Mouse (Mus musculus) embryonic facial prominence, embryonic 13.5 days (tissue): Measurements from ENCODE around the gene Arf6. TPM values are rescaled to one million over a fixed set of nuclear protein-coding genes. Genes with fewer than 3 reads are reported as not detected.
"Not testable (repeated sequence)": the region's sequence is repeated elsewhere in the genome, so short reads cannot be mapped to it uniquely, and the experiment has no call there.

Source experiments
- ATAC-seq: fragments of 200-750 bp; cut with Nextera tagmentation; 2 replicates; pipeline ENCODE4 v1.8.0; 2017; ENCODE audit warnings: low read depth; ENCODE audit not compliant: insufficient number of reproducible peaks, insufficient read depth, low FRiP score, low TSS enrichment
- H3K27ac ChIP-seq: fragments of 300-500 bp; sonication (generic); 2 replicates; pipeline ENCODE4 v1.5.1; 2015; ENCODE audit warnings: moderate library complexity, mild to moderate bottlenecking, inconsistent platforms
- H3K27me3 ChIP-seq: fragments of 300-500 bp; sonication (generic); 2 replicates; pipeline ENCODE4 v1.6.1; 2015; ENCODE audit warnings: mild to moderate bottlenecking, inconsistent platforms
- H3K36me3 ChIP-seq: fragments of 300-500 bp; sonication (generic); 2 replicates; pipeline ENCODE4 v1.6.1; 2015; ENCODE audit warnings: mild to moderate bottlenecking, inconsistent platforms
- H3K4me1 ChIP-seq: fragments of 300-500 bp; sonication (generic); 2 replicates; pipeline ENCODE4 v1.6.1; 2015; ENCODE audit warnings: inconsistent platforms
- H3K4me2 ChIP-seq: fragments of 300-500 bp; sonication (generic); 2 replicates; pipeline ENCODE4 v1.6.1; 2015; ENCODE audit warnings: moderate library complexity, mild to moderate bottlenecking, inconsistent platforms
- H3K4me3 ChIP-seq: fragments of 300-500 bp; sonication (generic); 2 replicates; pipeline ENCODE4 v1.5.1; 2015; ENCODE audit warnings: mild to moderate bottlenecking, inconsistent platforms
- H3K9ac ChIP-seq: fragments of 300-500 bp; sonication (generic); 2 replicates; pipeline ENCODE4 v1.6.1; 2015; ENCODE audit warnings: mild to moderate bottlenecking, inconsistent platforms
- H3K9me3 ChIP-seq: fragments of 300-500 bp; sonication (generic); 2 replicates; pipeline ENCODE4 v1.6.1; 2016; ENCODE audit warnings: inconsistent platforms
- WGBS: fragments of 180-500 bp; shearing (Covaris S2); methylation state at CpG from one replicate; pipeline ENCODE4 v1.1.7; 2015; ENCODE audit warnings: mixed read lengths; 5-methylcytosine and 5-hydroxymethylcytosine counted together
- polyA plus RNA-seq: library from polyadenylated mRNA; unstranded; fragments of >200 nt; fragmentation: Nextera tagmentation; extraction: Ambion mirVana; gene quantifications from 2 replicates; pipeline ENCODE4 v1.2.1, GENCODE M21; 2015

The Arf6 gene
- polyA plus RNA-seq, 1 experiment from 2014 or later, result 56.7 TPM

- H3K9ac ChIP-seq, result no peak overlapping the region
- H3K27me3 ChIP-seq, result no peaks in the 10 kb centered on the region
- H3K4me1 ChIP-seq, result peaks cover 19% of the 10 kb centered on the region
- H3K4me2 ChIP-seq, result no peak overlapping the region
- WGBS, result 80% methylated on average over 1 of the region's 1 CpGs
- no peaks in the 10 kb centered on the region for H3K9me3 ChIP-seq
- ATAC-seq, result no peak
- H3K36me3 ChIP-seq, result peaks cover 3% of the 10 kb centered on the region; the same call in 1 of the 2 replicates
- H3K27ac ChIP-seq, result no peak overlapping the region
- H3K4me3 ChIP-seq, result no peak overlapping the region
These were observed 5.2 kb downstream of the Arf6 start for GRCm38 (mm10) chr12:69377188-69377587.

DNA sequence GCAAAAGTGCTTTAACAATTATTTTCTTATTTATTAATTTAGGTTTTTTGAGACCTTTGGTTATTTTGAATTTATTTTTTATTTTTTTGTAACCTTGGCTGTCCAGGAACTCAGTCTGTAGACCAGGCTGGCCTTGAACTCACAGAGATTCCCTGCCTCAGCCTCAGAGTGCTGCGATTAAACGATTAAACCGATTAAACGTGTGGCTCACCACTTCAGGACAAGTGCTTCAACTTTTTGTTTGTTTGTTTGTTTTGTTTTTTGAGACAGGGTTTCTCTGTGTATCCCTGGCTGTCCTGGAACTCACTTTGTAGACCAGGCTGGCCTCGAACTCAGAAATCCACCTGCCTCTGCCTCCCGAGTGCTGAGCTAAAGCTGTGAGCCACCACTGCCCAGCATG, 5.7 kb downstream of the Arf6 start:
- H3K27ac ChIP-seq, H3K27me3 ChIP-seq, H3K36me3 ChIP-seq, ATAC-seq, H3K9ac ChIP-seq, H3K9me3 ChIP-seq, H3K4me2 ChIP-seq, H3K4me3 ChIP-seq: not testable (repeated sequence)
- peaks cover 19% of the 10 kb centered on the region for H3K4me1 ChIP-seq
- 95% methylated on average over 6 of the region's 6 CpGs for WGBS

DNA sequence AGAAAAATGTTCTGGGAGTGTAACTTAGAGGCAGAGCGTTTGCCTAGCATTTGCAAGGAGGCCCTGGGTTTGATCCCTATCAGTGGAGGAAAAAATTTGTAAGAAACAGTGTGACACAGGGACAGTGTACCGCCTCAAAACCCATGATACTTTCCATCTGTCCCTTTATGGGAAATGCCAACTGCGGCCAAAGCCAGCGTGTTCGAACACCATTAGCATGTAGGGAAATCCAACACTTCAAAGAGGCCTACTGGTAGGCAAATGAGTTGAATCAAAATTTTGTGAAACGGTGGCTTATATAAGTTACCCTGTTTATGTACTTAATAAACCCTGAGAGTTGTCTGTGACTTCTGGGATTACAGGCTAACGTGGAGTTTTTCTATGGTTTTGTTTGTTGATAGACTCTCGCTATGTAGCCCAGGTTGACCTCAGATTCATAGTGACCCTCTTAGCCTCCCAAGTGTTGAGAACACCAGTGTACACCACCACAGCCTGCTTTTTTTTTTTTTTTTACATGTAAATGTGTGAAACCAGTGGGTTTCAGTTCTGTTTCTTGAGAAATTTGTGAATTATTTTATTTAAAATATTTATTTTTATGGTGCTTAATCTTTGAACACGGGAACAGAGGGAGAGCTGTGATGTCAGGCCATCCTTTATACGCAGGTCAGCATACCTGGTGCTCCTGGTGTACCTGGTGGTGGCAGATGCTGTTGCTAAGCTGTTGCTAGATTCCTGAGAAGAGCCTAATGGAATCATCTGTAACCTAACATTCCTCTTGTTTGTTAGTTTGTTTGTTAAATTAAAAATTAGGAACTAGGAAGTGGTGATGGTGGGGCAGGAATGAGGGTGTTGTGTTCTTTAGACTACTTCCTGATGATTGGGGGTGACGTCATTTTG, 6.9 kb downstream of the Arf6 start:
- Histone ChIP-seq H3K9ac (no peak overlapping the region), H3K4me3 (no peak overlapping the region), H3K4me1 (peaks cover 12% of the 10 kb centered on the region), H3K27ac (no peak overlapping the region), H3K36me3 (peaks cover 3% of the 10 kb centered on the region; the same call in 1 of the 2 replicates), H3K4me2 (no peak overlapping the region), H3K27me3 (no peaks in the 10 kb centered on the region), H3K9me3 (no peaks in the 10 kb centered on the region)
- 86% methylated on average over 11 of the region's 11 CpGs for WGBS
- no peak for ATAC-seq

DNA sequence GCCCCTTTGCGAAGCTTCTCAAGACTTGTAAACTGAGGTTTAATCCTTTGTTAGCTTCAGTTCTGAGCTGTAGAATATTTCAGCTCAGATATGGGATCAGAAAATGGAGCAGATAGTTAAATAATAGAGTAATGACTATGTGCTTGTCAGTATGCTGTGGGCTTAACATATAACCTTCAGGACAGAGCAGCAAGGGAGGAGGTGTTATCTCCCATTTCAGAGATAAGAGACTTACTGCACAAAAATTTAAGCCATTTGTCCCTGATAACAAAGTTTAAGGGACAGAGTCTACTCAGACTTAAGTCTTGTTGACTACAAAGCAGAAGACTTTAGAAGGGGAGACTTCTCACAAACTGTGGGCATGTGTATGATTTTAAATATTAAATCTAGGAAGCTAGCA, 10.9 kb downstream of the Arf6 start:
- H3K4me2 ChIP-seq, result no peak overlapping the region
- H3K9me3 ChIP-seq, result no peaks in the 10 kb centered on the region
- 90% methylated on average over 1 of the region's 1 CpGs for WGBS
- H3K27me3 ChIP-seq, result no peaks in the 10 kb centered on the region
- ATAC-seq, result no peak
- H3K4me1 ChIP-seq, result no peaks in the 10 kb centered on the region
- H3K36me3 ChIP-seq, result peaks cover 3% of the 10 kb centered on the region; the same call in 1 of the 2 replicates
- no peak overlapping the region for H3K4me3 ChIP-seq
- no peak overlapping the region for H3K9ac ChIP-seq
- no peak overlapping the region for H3K27ac ChIP-seq

DNA sequence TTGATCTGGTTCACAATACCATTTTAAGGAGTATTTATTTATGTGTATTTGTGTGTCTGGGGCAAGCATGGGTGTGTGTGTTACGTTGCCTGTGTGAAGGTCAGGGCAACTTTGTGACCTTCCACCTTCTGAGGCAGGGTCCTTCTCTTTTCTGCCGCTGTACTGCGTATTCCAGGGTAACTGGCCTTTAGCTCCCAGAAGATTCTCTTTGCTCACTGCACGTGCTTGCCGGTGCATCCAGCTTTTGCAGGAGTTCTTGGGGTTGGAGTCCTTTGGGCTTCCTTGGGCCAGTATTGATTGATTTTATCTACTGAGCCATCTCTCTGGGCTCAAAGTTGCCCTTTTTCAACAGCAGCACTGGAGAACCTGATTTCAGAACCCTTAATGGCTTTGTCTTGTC, 12.7 kb downstream of the Arf6 start:
- Histone ChIP-seq H3K4me1 (no peaks in the 10 kb centered on the region), H3K27me3 (no peaks in the 10 kb centered on the region), H3K9ac (no peak overlapping the region), H3K27ac (no peak overlapping the region), H3K36me3 (no peaks in the 10 kb centered on the region; the same call in 1 of the 2 replicates), H3K4me2 (no peak overlapping the region), H3K9me3 (no peaks in the 10 kb centered on the region), H3K4me3 (no peak overlapping the region)
- 84% methylated on average over 5 of the region's 5 CpGs for WGBS
- no peak for ATAC-seq

- Histone ChIP-seq H3K4me2 (no peak overlapping the region), H3K4me3 (no peak overlapping the region), H3K9me3 (no peaks in the 10 kb centered on the region), H3K27ac (no peak overlapping the region), H3K4me1 (no peaks in the 10 kb centered on the region), H3K36me3 (no peaks in the 10 kb centered on the region), H3K9ac (no peak overlapping the region), H3K27me3 (no peaks in the 10 kb centered on the region)
- ATAC-seq, result no peak
- 76% methylated on average over 6 of the region's 6 CpGs for WGBS
These were observed 13.8 kb downstream of the Arf6 start for GRCm38 (mm10) chr12:69385542-69386280.

DNA sequence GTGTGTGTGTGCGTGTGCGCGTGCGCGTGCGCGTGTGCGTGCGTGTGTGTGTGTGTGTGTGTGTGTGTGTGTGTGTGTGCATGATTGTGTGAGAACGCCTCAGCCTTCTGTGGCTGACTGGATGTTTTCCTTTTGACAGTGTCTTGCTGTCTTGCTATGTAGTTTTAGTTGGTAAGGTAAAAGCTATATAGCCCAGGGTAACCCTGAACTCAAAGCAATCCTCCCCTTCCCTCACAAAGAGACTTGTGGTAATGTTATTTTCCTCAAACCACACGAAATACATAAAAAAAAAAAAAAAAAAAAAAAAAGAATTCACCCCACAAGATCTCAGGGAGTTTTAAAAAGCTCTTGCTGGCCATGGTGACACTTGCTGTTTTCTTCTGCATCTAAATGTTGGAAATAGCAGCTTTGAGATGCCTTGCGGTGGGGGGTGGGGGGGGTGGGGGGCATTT, 14.4 kb downstream of the Arf6 start:
- not testable (repeated sequence) for H3K27me3 ChIP-seq
- 77% methylated on average over 10 of the region's 12 CpGs for WGBS

DNA sequence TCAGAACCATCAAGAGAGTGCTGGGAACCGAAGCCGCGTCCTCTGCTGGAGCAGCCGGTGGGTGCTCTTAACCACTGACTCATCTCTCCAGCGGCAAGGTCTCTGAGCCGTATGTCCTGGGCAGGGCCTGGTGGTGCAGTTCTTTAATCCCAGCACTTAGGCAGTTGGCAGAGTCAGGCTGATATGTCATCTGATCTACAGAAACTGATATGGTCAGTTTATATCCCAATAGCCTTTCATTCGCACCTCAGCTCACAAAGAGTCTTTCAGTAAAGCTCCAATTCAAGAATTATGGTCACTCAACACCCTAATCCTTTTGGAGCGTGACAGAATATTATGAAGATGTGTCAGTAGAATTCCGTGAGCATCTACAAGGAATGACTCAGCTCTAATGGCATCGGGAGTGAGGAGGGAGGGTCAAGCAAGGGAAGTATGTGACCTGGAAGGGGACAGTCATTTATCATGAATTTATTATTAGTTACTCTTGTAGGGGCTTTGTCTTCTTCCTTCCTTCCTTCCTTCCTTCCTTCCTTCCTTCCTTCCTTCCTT, 16.4 kb downstream of the Arf6 start:
- no peak overlapping the region for H3K4me2 ChIP-seq
- H3K27ac ChIP-seq, result no peak overlapping the region
- H3K9ac ChIP-seq, result no peak overlapping the region
- no peaks in the 10 kb centered on the region for H3K36me3 ChIP-seq
- no peaks in the 10 kb centered on the region for H3K9me3 ChIP-seq
- H3K4me1 ChIP-seq, result no peaks in the 10 kb centered on the region
- no peak overlapping the region for H3K4me3 ChIP-seq
- H3K27me3 ChIP-seq, result no peaks in the 10 kb centered on the region
- ATAC-seq, result no peak
- WGBS, result 93% methylated on average over 10 of the region's 10 CpGs

More for the DNA sequence above, 14.4 kb downstream of the Arf6 start:
- not testable (repeated sequence) for ATAC-seq, H3K4me3 ChIP-seq, H3K4me1 ChIP-seq, H3K4me2 ChIP-seq, H3K9ac ChIP-seq, H3K9me3 ChIP-seq, H3K36me3 ChIP-seq, H3K27ac ChIP-seq

DNA sequence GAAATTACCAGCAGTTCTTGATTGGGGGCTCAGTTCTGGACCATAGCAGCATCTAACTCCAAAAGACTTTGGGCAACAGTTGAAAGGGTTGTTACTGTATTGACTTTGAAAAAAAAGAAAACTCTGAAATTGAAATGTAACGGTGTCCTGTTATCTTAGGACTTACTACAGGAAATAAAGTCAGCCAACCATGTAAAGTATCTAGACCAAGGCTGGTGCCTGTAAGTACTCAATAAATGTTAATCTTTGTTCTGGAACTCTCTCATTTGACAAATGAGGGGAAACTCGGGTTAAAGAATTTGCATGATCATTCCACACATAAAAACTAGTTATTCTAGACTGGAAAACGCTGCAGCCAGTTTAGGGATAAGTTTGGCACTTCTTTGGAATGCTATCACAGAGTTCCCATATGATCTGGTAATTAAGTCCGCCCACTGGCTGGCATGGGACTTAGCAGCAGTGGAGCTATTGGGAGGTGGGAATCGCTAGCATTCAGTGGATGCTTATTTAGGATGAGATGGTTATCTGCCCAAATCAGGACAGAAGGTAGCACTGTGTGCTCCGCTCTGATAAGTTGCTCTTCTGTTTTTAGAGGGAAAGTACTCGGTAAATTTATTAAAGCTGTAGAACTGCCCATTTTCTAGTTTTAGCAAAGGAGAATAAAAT, 17.5 kb downstream of the Arf6 start:
- Histone ChIP-seq H3K4me2 (no peak overlapping the region), H3K9ac (no peak overlapping the region), H3K4me3 (no peak overlapping the region), H3K27ac (no peak overlapping the region), H3K36me3 (no peaks in the 10 kb centered on the region), H3K4me1 (no peaks in the 10 kb centered on the region), H3K27me3 (no peaks in the 10 kb centered on the region), H3K9me3 (no peaks in the 10 kb centered on the region)
- 63% methylated on average over 7 of the region's 7 CpGs for WGBS
- ATAC-seq, result no peak

GRCm38 (mm10) chr12:69390000-69390698, 18.2 kb downstream of the Arf6 start:
- H3K4me2 ChIP-seq, result no peak overlapping the region
- no peak overlapping the region for H3K4me3 ChIP-seq
- no peak overlapping the region for H3K9ac ChIP-seq
- H3K4me1 ChIP-seq, result no peaks in the 10 kb centered on the region
- no peak for ATAC-seq
- no peaks in the 10 kb centered on the region for H3K9me3 ChIP-seq
- H3K36me3 ChIP-seq, result no peaks in the 10 kb centered on the region
- 80% methylated on average over 7 of the region's 7 CpGs for WGBS
- H3K27ac ChIP-seq, result no peak overlapping the region
- H3K27me3 ChIP-seq, result no peaks in the 10 kb centered on the region

- H3K4me2 ChIP-seq, result no peak overlapping the region
- WGBS, result 75% methylated on average over 10 of the region's 10 CpGs
- H3K4me3 ChIP-seq, result no peak overlapping the region
- H3K27me3 ChIP-seq, result no peaks in the 10 kb centered on the region
- ATAC-seq, result no peak
- H3K27ac ChIP-seq, result no peak overlapping the region
- no peaks in the 10 kb centered on the region for H3K36me3 ChIP-seq
- no peak overlapping the region for H3K9ac ChIP-seq
- H3K4me1 ChIP-seq, result no peaks in the 10 kb centered on the region
- no peaks in the 10 kb centered on the region for H3K9me3 ChIP-seq
These were observed 21.1 kb downstream of the Arf6 start for GRCm38 (mm10) chr12:69393076-69393475.
